Comparison of ENCODE assay signal across 20 mouse cellular contexts in the genomic region with DNA sequence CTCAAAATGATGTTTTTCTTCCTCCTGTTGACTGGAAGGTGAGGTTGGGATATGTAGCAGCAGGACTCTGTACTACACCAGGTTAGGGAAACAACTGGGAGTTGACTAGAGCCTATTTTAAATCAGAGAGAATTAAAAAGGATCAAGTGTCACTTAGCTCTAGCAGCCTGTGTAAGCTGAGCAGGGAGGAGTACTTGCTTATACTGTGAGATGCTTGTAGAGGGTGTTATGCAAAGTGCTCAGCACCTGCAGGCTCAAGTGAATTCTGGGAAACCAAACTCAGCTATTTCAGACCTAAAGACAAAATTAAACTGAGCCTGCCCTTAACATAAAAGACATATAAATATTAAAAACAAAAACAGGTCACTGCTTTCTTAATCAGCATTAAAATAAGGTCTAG. TPM values are rescaled to one million over a fixed set of nuclear protein-coding genes. Genes with fewer than 3 reads are reported as not detected.
DNase-seq lines count a peak whose midpoint lies in the region; ATAC-seq and TF ChIP-seq lines count a peak whose summit lies in the region.
"Had no signal": no experiment of that assay in that cellular context is flagged by ENCODE, and none has a peak within 500 bp of the region (broad histone marks: within the 10 kb centered on the region; RNA-seq: fewer than 3 reads in every experiment).

No protein-coding gene starts in this region.

- TF ChIP-seq POLR2A in myocyte (IDR thresholded peaks at IDR 0.05; ENCODE audit: insufficient read length, low read depth) = no peak

- no peak overlapping the region for H3K4me3 ChIP-seq in lung, postnatal 0 days (ENCODE audit: low read depth, low read length)
- no peak overlapping the region for H3K4me3 ChIP-seq in myocyte
- no peak overlapping the region for H3K4me3 ChIP-seq in intestine, embryonic 16.5 days (ENCODE audit: low read length)
- H3K4me3 ChIP-seq: forebrain, embryonic 15.5 days; heart, embryonic 13.5 days; hindbrain, embryonic 15.5 days had no signal

- H3K27ac ChIP-seq in lung, postnatal 0 days (ENCODE audit: low read length) = no peak overlapping the region
- no peak overlapping the region for H3K27ac ChIP-seq in intestine, embryonic 16.5 days (ENCODE audit: low read length)
- H3K27ac ChIP-seq: forebrain, embryonic 15.5 days; heart, embryonic 13.5 days; hindbrain, embryonic 15.5 days had no signal

- no peak for DNase-seq in frontal cortex, adult 2 months (ENCODE audit: extremely low spot score in 1 of 2, low spot score in 1 of 2)
- peak; percentile 53 for DNase-seq in lung, postnatal 0 days (ENCODE audit: low spot score)
- no peak for DNase-seq in lung, postnatal 14 days
- DNase-seq in kidney, postnatal 10 days = no peak
- DNase-seq: adrenal gland, postnatal 14 days; cerebellum, adult 18-20 months; cerebellum, adult 9-11 months; cerebellum, postnatal 36 days; gastrocnemius, postnatal 36 days; heart, adult 11 months; heart, postnatal 36 days had no signal

- peak; percentile 75 for ATAC-seq in frontal cortex, adult (ENCODE audit: low TSS enrichment)
- no peak for ATAC-seq in lung, postnatal 0 days
- ATAC-seq in intestine, embryonic 16.5 days = no peak
- ATAC-seq: activated CD4-positive, CD25-positive, alpha-beta regulatory T cell, adult 4 months; forebrain, embryonic 15.5 days; Patski had no signal

- no peaks in the 10 kb centered on the region; the same call in 1 of the 2 replicates for H3K4me1 ChIP-seq in lung, postnatal 0 days (ENCODE audit: insufficient read depth, low read depth, low read length)
- peaks cover 3% of the 10 kb centered on the region; the same call in 1 of the 2 replicates for H3K4me1 ChIP-seq in intestine, embryonic 16.5 days (ENCODE audit: control insufficient read depth, insufficient read depth, low read length)
- H3K4me1 ChIP-seq: hindbrain, embryonic 15.5 days had no signal

- H3ac ChIP-seq in myocyte (ENCODE audit: control insufficient read depth, insufficient read length) = no peak overlapping the region

- TF ChIP-seq CTCF in lung, postnatal 0 days (IDR thresholded peaks at IDR 0.05) = no peak

- TF ChIP-seq EP300 in lung, postnatal 0 days (IDR thresholded peaks at IDR 0.05) = no peak

- H3K36me3 ChIP-seq in lung, postnatal 0 days (ENCODE audit: insufficient read depth, low read length) = 0 out of 2 replicates have a peak, but pooled peaks cover 18% of the 10 kb centered on the region
- peaks cover 45% of the 10 kb centered on the region for H3K36me3 ChIP-seq in myocyte (ENCODE audit: control insufficient read depth, insufficient read depth)
- H3K36me3 ChIP-seq in intestine, embryonic 16.5 days (ENCODE audit: control insufficient read depth, insufficient read depth, low read length) = no peaks in the 10 kb centered on the region; the same call in 1 of the 2 replicates

- no peak overlapping the region for H3K9ac ChIP-seq in lung, postnatal 0 days (replicated peaks; ENCODE audit: low read depth)
- no peak overlapping the region for H3K9ac ChIP-seq in intestine, embryonic 16.5 days (ENCODE audit: low read depth, low read length)
- H3K9ac ChIP-seq: forebrain, embryonic 15.5 days; heart, embryonic 13.5 days; hindbrain, embryonic 15.5 days had no signal

- H3K27me3 ChIP-seq in lung, postnatal 0 days (replicated peaks; ENCODE audit: insufficient read depth, low read length) = no peaks in the 10 kb centered on the region
- no peaks in the 10 kb centered on the region for H3K27me3 ChIP-seq in myocyte (ENCODE audit: control insufficient read depth, insufficient read depth, insufficient read length)
- no peaks in the 10 kb centered on the region for H3K27me3 ChIP-seq in intestine, embryonic 16.5 days (replicated peaks; ENCODE audit: control insufficient read depth, insufficient read depth, low read length)
- H3K27me3 ChIP-seq: CH12.LX; forebrain, embryonic 15.5 days; heart, embryonic 13.5 days; hindbrain, embryonic 15.5 days; Patski had no signal

- no peaks in the 10 kb centered on the region for H3K9me3 ChIP-seq in lung, postnatal 0 days (ENCODE audit: low read length)
- H3K9me3 ChIP-seq in intestine, embryonic 16.5 days (ENCODE audit: control insufficient read depth, low read length) = no peaks in the 10 kb centered on the region
- H3K9me3 ChIP-seq: forebrain, embryonic 15.5 days; heart, embryonic 13.5 days; hindbrain, embryonic 15.5 days had no signal

- H3K79me2 ChIP-seq in myocyte (ENCODE audit: control insufficient read depth, insufficient read depth) = peaks cover 88% of the 10 kb centered on the region

- no peak overlapping the region for H3K4me2 ChIP-seq in lung, postnatal 0 days (replicated peaks; ENCODE audit: low read depth, low read length)
- H3K4me2 ChIP-seq in myocyte (ENCODE audit: low read depth) = peak overlapping the region; percentile 22
- no peak overlapping the region for H3K4me2 ChIP-seq in intestine, embryonic 16.5 days (ENCODE audit: low read depth, low read length)
- H3K4me2 ChIP-seq: forebrain, embryonic 15.5 days; heart, embryonic 13.5 days; hindbrain, embryonic 15.5 days had no signal

TF ChIP-seq in myocyte, 11 proteins besides CTCF, POLR2A, EP300 and RAD21:
- TF ChIP-seq CEBPB (IDR thresholded peaks at IDR 0.05; ENCODE audit: insufficient read depth, poor library complexity, severe bottlenecking) (no peak), SRF (IDR thresholded peaks at IDR 0.05; ENCODE audit: control insufficient read depth, insufficient read length, low read depth) (no peak), TCF3 (IDR thresholded peaks at IDR 0.05; ENCODE audit: insufficient read length, low read depth) (no peak), MYOG (IDR thresholded peaks at IDR 0.05; ENCODE audit: control insufficient read depth in 1 of 3, insufficient read depth in 1 of 3, insufficient read length in 2 of 3, low read depth in 2 of 3) (no peak), POLR2AphosphoS2 (IDR thresholded peaks at IDR 0.05; ENCODE audit: insufficient read length, low read depth) (no peak), USF1 (IDR thresholded peaks at IDR 0.05; ENCODE audit: low read depth) (no peak), MAX (IDR thresholded peaks at IDR 0.05; ENCODE audit: low read depth) (no peak), REST (IDR thresholded peaks at IDR 0.05; ENCODE audit: insufficient read depth, insufficient read length) (no peak), MYOD1 (IDR thresholded peaks at IDR 0.05; ENCODE audit: control insufficient read depth in 1 of 3, insufficient read length in 2 of 3, low read depth in 2 of 3) (no peak), E2F4 (IDR thresholded peaks at IDR 0.05; ENCODE audit: insufficient read depth) (no peak), TCF12 (IDR thresholded peaks at IDR 0.05; ENCODE audit: insufficient read depth, poor library complexity, severe bottlenecking) (no peak)

RNA-seq across cellular contexts. Expression of a gene that starts 13.1 kb away (rescaled TPM):
- polyA plus RNA-seq in frontal cortex, adult 2 months (2012; rRNA removed) = 20.4 and 22.2 TPM in 2 replicates
- 10.7 and 12.2 TPM in 2 replicates for polyA plus RNA-seq in lung, postnatal 0 days (2015; fragmentation: Nextera tagmentation; extraction: Ambion mirVana)
- polyA plus RNA-seq in myocyte (2012; fragmentation: generic; extraction: Trizol) = 23.2 TPM
- 0.36 and 0.67 TPM in 2 replicates for polyA plus RNA-seq in intestine, embryonic 16.5 days (2015; fragmentation: Nextera tagmentation; extraction: Ambion mirVana)
